Mouse (Mus musculus): ENCODE results near the gene Edil3. TPM values are rescaled to one million over a fixed set of nuclear protein-coding genes. Genes with fewer than 3 reads are reported as not detected.

Edil3 gene
- polyA plus RNA-seq, 1 experiment from 2014 or later = 9.9 TPM

DNA sequence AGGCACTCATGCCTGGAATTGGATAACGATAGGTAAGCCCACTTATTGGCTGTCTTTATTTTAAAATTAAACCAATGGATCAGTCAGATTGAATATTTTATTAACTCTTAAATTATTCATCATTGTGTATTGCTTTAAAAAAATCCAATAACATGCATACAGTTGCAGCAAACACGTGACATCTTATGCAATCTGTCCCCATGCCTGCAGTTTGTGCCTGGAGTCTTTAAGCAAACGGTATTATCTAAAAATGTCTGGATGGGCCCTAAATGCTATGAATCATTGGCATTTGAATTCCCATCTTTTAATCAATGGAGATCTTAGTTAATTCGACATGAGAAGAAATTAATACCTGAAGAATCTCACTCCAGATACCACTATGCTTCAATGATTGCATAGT is 3.2 kb downstream of the Edil3 start:
- H3K4me1 ChIP-seq (replicated peaks) = peaks cover 5% of the 10 kb centered on the region; the same call in 1 of the 2 replicates
- ATAC-seq (ENCODE audit: insufficient number of reproducible peaks, insufficient read depth, low FRiP score, low TSS enrichment, low read depth) = no peak
- no peak overlapping the region for H3K9ac ChIP-seq (replicated peaks)
- H3K36me3 ChIP-seq = no peaks in the 10 kb centered on the region
- 27% methylated on average over 4 of the region's 4 CpGs for WGBS
- no peaks in the 10 kb centered on the region for H3K9me3 ChIP-seq
- peak overlapping the region; percentile 95 for H3K4me2 ChIP-seq
- H3K4me3 ChIP-seq (replicated peaks) = 0 out of 2 replicates have a peak overlapping the region, but pooled peaks have one; percentile 68
- H3K27ac ChIP-seq = no peak overlapping the region
- H3K27me3 ChIP-seq = peaks cover 19% of the 10 kb centered on the region

GRCm38 (mm10) chr13:88828362-88828761 is 7.1 kb downstream of the Edil3 start:
- no peak for ATAC-seq (ENCODE audit: insufficient number of reproducible peaks, insufficient read depth, low FRiP score, low TSS enrichment, low read depth)
- Histone ChIP-seq H3K9me3 (no peaks in the 10 kb centered on the region), H3K4me2 (no peak overlapping the region), H3K27me3 (no peaks in the 10 kb centered on the region; the same call in 1 of the 2 replicates), H3K36me3 (no peaks in the 10 kb centered on the region), H3K4me1 (replicated peaks) (no peaks in the 10 kb centered on the region), H3K27ac (no peak overlapping the region), H3K4me3 (replicated peaks) (no peak overlapping the region), H3K9ac (replicated peaks) (no peak overlapping the region)
- 67% methylated on average over 10 of the region's 10 CpGs for WGBS

GRCm38 (mm10) chr13:88833732-88834131 is 12.5 kb downstream of the Edil3 start:
- ATAC-seq (ENCODE audit: insufficient number of reproducible peaks, insufficient read depth, low FRiP score, low TSS enrichment, low read depth) = no peak
- Histone ChIP-seq H3K27me3 (no peaks in the 10 kb centered on the region), H3K4me2 (no peak overlapping the region), H3K9ac (replicated peaks) (no peak overlapping the region), H3K36me3 (no peaks in the 10 kb centered on the region), H3K9me3 (no peaks in the 10 kb centered on the region), H3K4me3 (replicated peaks) (no peak overlapping the region), H3K27ac (no peak overlapping the region), H3K4me1 (replicated peaks) (no peaks in the 10 kb centered on the region)
- 83% methylated on average over 1 of the region's 1 CpGs for WGBS

DNA sequence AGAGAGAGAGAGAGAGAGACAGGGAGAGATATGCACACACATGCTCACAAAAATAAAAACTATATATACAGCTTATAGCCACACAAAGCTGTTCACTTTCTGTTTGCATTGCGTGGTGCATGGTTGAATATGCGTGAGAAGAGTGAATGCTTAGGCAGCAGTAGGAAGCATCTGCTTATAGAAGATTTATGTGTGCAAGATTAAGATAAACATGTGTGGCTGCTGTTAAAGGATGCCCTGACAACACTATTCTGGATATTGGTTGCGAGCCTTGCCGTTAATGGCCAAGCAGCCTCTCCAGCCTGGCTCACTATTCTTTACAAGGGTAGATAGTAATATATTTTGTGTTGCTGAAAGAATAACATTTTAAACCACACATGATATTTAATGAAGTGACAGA is 28.5 kb downstream of the Edil3 start:
- WGBS = 86% methylated on average over 4 of the region's 4 CpGs
- ATAC-seq (ENCODE audit: insufficient number of reproducible peaks, insufficient read depth, low FRiP score, low TSS enrichment, low read depth) = no peak
- H3K9ac ChIP-seq (replicated peaks) = no peak overlapping the region
- no peak overlapping the region for H3K4me2 ChIP-seq
- H3K4me1 ChIP-seq (replicated peaks) = no peaks in the 10 kb centered on the region
- H3K4me3 ChIP-seq (replicated peaks) = no peak overlapping the region
- H3K9me3 ChIP-seq = no peaks in the 10 kb centered on the region
- no peaks in the 10 kb centered on the region for H3K27me3 ChIP-seq
- no peak overlapping the region for H3K27ac ChIP-seq
- H3K36me3 ChIP-seq = no peaks in the 10 kb centered on the region

DNA sequence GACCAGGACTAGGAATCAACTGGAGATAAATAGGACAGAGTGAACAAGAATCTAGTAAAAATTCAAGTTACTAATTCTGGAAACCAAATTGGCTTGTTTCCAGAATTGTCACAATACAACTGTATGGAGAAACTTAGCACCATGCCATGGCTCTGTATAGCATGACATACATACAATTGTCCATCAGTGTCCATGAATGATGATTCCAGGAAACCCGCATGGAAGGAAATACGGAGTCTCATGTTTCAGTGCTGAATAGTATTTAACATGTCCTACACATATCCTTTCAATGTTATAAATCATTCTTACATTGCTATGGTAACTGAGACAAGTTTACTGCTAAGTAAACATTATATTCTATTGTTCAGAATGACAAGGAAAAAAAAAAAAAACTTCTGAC is 58.7 kb downstream of the Edil3 start:
- Histone ChIP-seq H3K27me3 (no peaks in the 10 kb centered on the region), H3K9ac (replicated peaks) (no peak overlapping the region), H3K9me3 (no peaks in the 10 kb centered on the region), H3K27ac (no peak overlapping the region), H3K36me3 (no peaks in the 10 kb centered on the region), H3K4me2 (no peak overlapping the region), H3K4me1 (replicated peaks) (no peaks in the 10 kb centered on the region), H3K4me3 (replicated peaks) (no peak overlapping the region)
- WGBS = 84% methylated on average over 2 of the region's 2 CpGs
- ATAC-seq (ENCODE audit: insufficient number of reproducible peaks, insufficient read depth, low FRiP score, low TSS enrichment, low read depth) = no peak

- ATAC-seq (ENCODE audit: insufficient number of reproducible peaks, insufficient read depth, low FRiP score, low TSS enrichment, low read depth) = no peak; the same call in 1 of the 2 replicates
- no peak overlapping the region for H3K27ac ChIP-seq
- no peaks in the 10 kb centered on the region for H3K36me3 ChIP-seq
- H3K9me3 ChIP-seq = no peaks in the 10 kb centered on the region
- WGBS = 40% methylated on average over 3 of the region's 3 CpGs
- H3K4me1 ChIP-seq (replicated peaks) = no peaks in the 10 kb centered on the region
- H3K27me3 ChIP-seq = no peaks in the 10 kb centered on the region
- no peak overlapping the region for H3K4me2 ChIP-seq
- H3K9ac ChIP-seq (replicated peaks) = no peak overlapping the region
- no peak overlapping the region for H3K4me3 ChIP-seq (replicated peaks)
Observed at GRCm38 (mm10) chr13:88890728-88891127, 69.5 kb downstream of the Edil3 start.

GRCm38 (mm10) chr13:88900046-88900445 is 78.8 kb downstream of the Edil3 start:
- Histone ChIP-seq H3K9me3 (no peaks in the 10 kb centered on the region), H3K27me3 (no peaks in the 10 kb centered on the region), H3K4me3 (replicated peaks) (no peak overlapping the region), H3K4me2 (no peak overlapping the region), H3K27ac (no peak overlapping the region), H3K36me3 (no peaks in the 10 kb centered on the region), H3K9ac (replicated peaks) (no peak overlapping the region), H3K4me1 (replicated peaks) (no peaks in the 10 kb centered on the region)
- 93% methylated on average over 3 of the region's 3 CpGs for WGBS
- no peak for ATAC-seq (ENCODE audit: insufficient number of reproducible peaks, insufficient read depth, low FRiP score, low TSS enrichment, low read depth)

DNA sequence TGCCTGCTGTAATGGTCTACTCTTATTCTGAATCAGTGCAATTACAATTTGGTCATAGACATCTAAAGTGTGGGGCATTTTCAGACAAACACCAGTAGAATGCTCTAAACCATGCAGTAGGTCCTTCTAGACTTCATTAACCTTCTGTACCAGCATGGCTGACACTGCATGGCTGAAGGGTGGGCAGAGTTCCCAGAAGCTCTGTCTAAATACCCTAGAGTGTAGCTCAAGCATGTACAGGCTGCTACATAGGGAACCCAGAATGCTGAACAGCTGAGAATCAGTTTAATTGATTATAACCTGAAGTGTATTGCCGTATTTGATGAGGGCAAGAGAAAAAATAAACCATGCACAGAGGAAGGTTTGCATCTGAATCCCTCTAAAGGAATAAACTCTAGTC is 86.1 kb downstream of the Edil3 start:
- Histone ChIP-seq H3K27me3 (no peaks in the 10 kb centered on the region), H3K9ac (replicated peaks) (no peak overlapping the region), H3K36me3 (no peaks in the 10 kb centered on the region), H3K27ac (no peak overlapping the region), H3K4me3 (replicated peaks) (no peak overlapping the region), H3K4me1 (replicated peaks) (no peaks in the 10 kb centered on the region), H3K9me3 (no peaks in the 10 kb centered on the region), H3K4me2 (no peak overlapping the region)
- ATAC-seq (ENCODE audit: insufficient number of reproducible peaks, insufficient read depth, low FRiP score, low TSS enrichment, low read depth) = no peak
- WGBS = 88% methylated on average over 1 of the region's 1 CpGs

GRCm38 (mm10) chr13:88908187-88908586 is 86.9 kb downstream of the Edil3 start:
- no peaks in the 10 kb centered on the region for H3K4me1 ChIP-seq (replicated peaks)
- no peaks in the 10 kb centered on the region for H3K36me3 ChIP-seq
- no peaks in the 10 kb centered on the region for H3K9me3 ChIP-seq
- no peak overlapping the region for H3K9ac ChIP-seq (replicated peaks)
- WGBS = 83% methylated on average over 1 of the region's 1 CpGs
- H3K4me3 ChIP-seq (replicated peaks) = no peak overlapping the region
- H3K27me3 ChIP-seq = no peaks in the 10 kb centered on the region
- ATAC-seq (ENCODE audit: insufficient number of reproducible peaks, insufficient read depth, low FRiP score, low TSS enrichment, low read depth) = no peak
- no peak overlapping the region for H3K4me2 ChIP-seq
- H3K27ac ChIP-seq = no peak overlapping the region

DNA sequence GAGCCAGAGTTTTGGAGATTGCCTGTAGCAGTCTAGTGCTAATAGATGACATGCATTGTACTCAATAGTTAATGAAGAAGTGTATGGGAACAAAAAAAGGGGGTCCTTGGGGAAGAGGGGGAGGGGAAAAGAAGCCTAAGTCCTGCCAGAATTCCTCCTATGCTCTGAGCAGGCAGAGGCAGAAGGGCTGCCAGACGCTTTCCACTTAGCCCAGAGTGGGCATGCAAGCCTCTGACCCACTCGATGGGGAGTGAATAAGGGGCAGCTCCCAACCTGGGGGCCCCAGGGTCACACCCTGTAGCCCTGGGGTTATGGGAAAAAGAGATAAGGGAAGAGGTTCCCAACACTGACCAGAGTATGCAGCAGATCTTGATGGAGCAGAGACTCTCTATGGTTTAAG is 95.2 kb downstream of the Edil3 start:
- no peak for ATAC-seq (ENCODE audit: insufficient number of reproducible peaks, insufficient read depth, low FRiP score, low TSS enrichment, low read depth)
- Histone ChIP-seq H3K27me3 (no peaks in the 10 kb centered on the region), H3K27ac (no peak overlapping the region), H3K9me3 (no peaks in the 10 kb centered on the region), H3K4me3 (replicated peaks) (no peak overlapping the region), H3K4me1 (replicated peaks) (no peaks in the 10 kb centered on the region), H3K4me2 (no peak overlapping the region), H3K36me3 (no peaks in the 10 kb centered on the region), H3K9ac (replicated peaks) (no peak overlapping the region)
- WGBS = 62% methylated on average over 2 of the region's 2 CpGs

DNA sequence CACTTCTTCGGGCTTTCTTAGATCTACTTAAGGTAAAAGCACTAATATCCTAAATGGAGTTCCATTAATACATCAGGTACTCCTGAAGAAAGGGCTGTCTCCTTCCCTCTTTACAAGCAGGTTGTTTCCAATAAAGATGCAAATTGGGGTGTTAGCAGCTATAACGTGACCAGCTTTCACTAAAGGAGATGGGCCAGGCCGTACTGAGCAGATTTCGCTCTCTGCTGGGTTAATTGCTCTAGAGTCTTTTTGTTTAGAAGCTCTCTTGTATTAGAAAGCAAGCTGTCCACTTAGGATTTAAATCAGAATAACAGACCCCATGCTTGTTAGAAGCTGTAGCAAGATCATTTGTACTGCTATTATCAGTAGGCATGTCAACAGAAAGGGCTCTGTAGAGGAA is 108.4 kb downstream of the Edil3 start:
- no peaks in the 10 kb centered on the region for H3K27me3 ChIP-seq
- no peak overlapping the region for H3K4me2 ChIP-seq
- no peak overlapping the region for H3K4me3 ChIP-seq (replicated peaks)
- WGBS = 63% methylated on average over 4 of the region's 4 CpGs
- no peaks in the 10 kb centered on the region for H3K4me1 ChIP-seq (replicated peaks)
- H3K27ac ChIP-seq = no peak overlapping the region
- H3K9me3 ChIP-seq = no peaks in the 10 kb centered on the region
- no peak for ATAC-seq (ENCODE audit: insufficient number of reproducible peaks, insufficient read depth, low FRiP score, low TSS enrichment, low read depth)
- H3K9ac ChIP-seq (replicated peaks) = no peak overlapping the region
- no peaks in the 10 kb centered on the region for H3K36me3 ChIP-seq

- 79% methylated on average over 2 of the region's 2 CpGs for WGBS
- Histone ChIP-seq H3K9ac (replicated peaks) (no peak overlapping the region), H3K4me3 (replicated peaks) (no peak overlapping the region), H3K9me3 (no peaks in the 10 kb centered on the region), H3K27ac (no peak overlapping the region), H3K36me3 (no peaks in the 10 kb centered on the region), H3K4me1 (replicated peaks) (no peaks in the 10 kb centered on the region), H3K27me3 (no peaks in the 10 kb centered on the region), H3K4me2 (no peak overlapping the region)
- no peak for ATAC-seq (ENCODE audit: insufficient number of reproducible peaks, insufficient read depth, low FRiP score, low TSS enrichment, low read depth)
Observed at GRCm38 (mm10) chr13:88938564-88938963, 117.3 kb downstream of the Edil3 start.

Measured in limb, embryonic 12.5 days (tissue).